Mouse (Mus musculus): Measurements from ENCODE around the gene Strn4. TPM values are rescaled to one million over a fixed set of nuclear protein-coding genes. Genes with fewer than 3 reads are reported as not detected.

Strn4 gene
- total RNA-seq (2015; ENCODE audit: low replicate concordance) (75.0 and 87.2 TPM in 2 replicates), total RNA-seq (2017; ENCODE audit: low replicate concordance) (76.9 and 128 TPM in 2 replicates)

GRCm38 (mm10) chr7:16815351-16815941, at the start of gene Strn4:
Strn4 (plus strand) TSS chr7:16815889.
- ATAC-seq (replicated peaks; ENCODE audit: low FRiP score, poor library complexity, severe bottlenecking): no peak

- ATAC-seq (replicated peaks; ENCODE audit: low FRiP score, poor library complexity, severe bottlenecking): no peak
These were observed 49.2 kb upstream of the Strn4 start for GRCm38 (mm10) chr7:16766443-16766842.

- ATAC-seq (replicated peaks; ENCODE audit: low FRiP score, poor library complexity, severe bottlenecking): no peak
These were observed 39.8 kb upstream of the Strn4 start for GRCm38 (mm10) chr7:16775888-16776287.

GRCm38 (mm10) chr7:16780076-16780475, 35.6 kb upstream of the Strn4 start:
- ATAC-seq (replicated peaks; ENCODE audit: low FRiP score, poor library complexity, severe bottlenecking): no peak

GRCm38 (mm10) chr7:16780825-16781554, 34.7 kb upstream of the Strn4 start, which contains the start of gene Slc1a5:
Slc1a5 (plus strand) TSS chr7:16781340.
- ATAC-seq (replicated peaks; ENCODE audit: low FRiP score, poor library complexity, severe bottlenecking): peak; percentile 79

- no peak for ATAC-seq (replicated peaks; ENCODE audit: low FRiP score, poor library complexity, severe bottlenecking)
These were observed 34.2 kb upstream of the Strn4 start for GRCm38 (mm10) chr7:16781555-16781815.

GRCm38 (mm10) chr7:16781816-16782554, 33.7 kb upstream of the Strn4 start:
- ATAC-seq (replicated peaks; ENCODE audit: low FRiP score, poor library complexity, severe bottlenecking): no peak

- ATAC-seq (replicated peaks; ENCODE audit: low FRiP score, poor library complexity, severe bottlenecking): no peak
These were observed 33.0 kb upstream of the Strn4 start for GRCm38 (mm10) chr7:16782555-16783125.

- ATAC-seq (replicated peaks; ENCODE audit: low FRiP score, poor library complexity, severe bottlenecking): peak; percentile 83
These were observed 32.4 kb upstream of the Strn4 start for GRCm38 (mm10) chr7:16783224-16783688.

- peak; percentile 49 for ATAC-seq (replicated peaks; ENCODE audit: low FRiP score, poor library complexity, severe bottlenecking)
These were observed 31.8 kb upstream of the Strn4 start for GRCm38 (mm10) chr7:16783758-16784415.

- ATAC-seq (replicated peaks; ENCODE audit: low FRiP score, poor library complexity, severe bottlenecking): no peak
These were observed 31.2 kb upstream of the Strn4 start for GRCm38 (mm10) chr7:16784498-16784976.

GRCm38 (mm10) chr7:16785541-16786083, 30.1 kb upstream of the Strn4 start:
- ATAC-seq (replicated peaks; ENCODE audit: low FRiP score, poor library complexity, severe bottlenecking): no peak

- ATAC-seq (replicated peaks; ENCODE audit: low FRiP score, poor library complexity, severe bottlenecking): no peak
These were observed 23.4 kb upstream of the Strn4 start for GRCm38 (mm10) chr7:16792316-16792715.

- ATAC-seq (replicated peaks; ENCODE audit: low FRiP score, poor library complexity, severe bottlenecking): no peak
These were observed 22.5 kb upstream of the Strn4 start for GRCm38 (mm10) chr7:16793010-16793725.

- no peak for ATAC-seq (replicated peaks; ENCODE audit: low FRiP score, poor library complexity, severe bottlenecking)
These were observed 20.8 kb upstream of the Strn4 start for GRCm38 (mm10) chr7:16794886-16795285.

- ATAC-seq (replicated peaks; ENCODE audit: low FRiP score, poor library complexity, severe bottlenecking): peak; percentile 78
These were observed 11.2 kb upstream of the Strn4 start for GRCm38 (mm10) chr7:16804409-16805028.

- ATAC-seq (replicated peaks; ENCODE audit: low FRiP score, poor library complexity, severe bottlenecking): no peak
These were observed 7.8 kb upstream of the Strn4 start for GRCm38 (mm10) chr7:16807936-16808335.

- no peak for ATAC-seq (replicated peaks; ENCODE audit: low FRiP score, poor library complexity, severe bottlenecking)
These were observed 7.0 kb upstream of the Strn4 start for GRCm38 (mm10) chr7:16808647-16809046.
